Mouse (Mus musculus) brown adipose tissue, adult 24 weeks (tissue): ENCODE data around the gene Atp2a2. TPM values are rescaled to one million over a fixed set of nuclear protein-coding genes. Genes with fewer than 3 reads are reported as not detected.
A peak's percentile ranks its signal among the peaks of the same experiment; 100 is the strongest.
"Not testable (repeated sequence)": the region's sequence is repeated elsewhere in the genome, so short reads cannot be mapped to it uniquely, and the experiment has no call there.

Experiments used
- H3K27ac ChIP-seq: fragments of 200-500 bp; replicated peaks from 2 replicates; pipeline ENCODE4 v1.5.1; 2012; ENCODE audit warnings: low read depth, mild to moderate bottlenecking, low read length
- H3K4me1 ChIP-seq: fragments of 200-500 bp; 2 replicates; pipeline ENCODE4 v1.6.1; 2012; ENCODE audit warnings: low read length, mixed read lengths; ENCODE audit not compliant: control insufficient read depth, insufficient read depth, insufficient read length
- H3K4me3 ChIP-seq: fragments of 200-500 bp; 2 replicates; pipeline ENCODE4 v1.5.1; 2012; ENCODE audit warnings: low read depth, mild to moderate bottlenecking, low read length, moderate library complexity; ENCODE audit not compliant: insufficient read depth
- polyA plus RNA-seq: library from polyadenylated mRNA; stranded (reverse); fragments of >200 nt; gene quantifications from 2 replicates; pipeline ENCODE4 v1.2.4, GENCODE M21; 2012; ENCODE audit not compliant: missing spikeins, insufficient read depth, insufficient read length

Atp2a2 gene
- polyA plus RNA-seq, 1 experiment, result 79.4 TPM

DNA sequence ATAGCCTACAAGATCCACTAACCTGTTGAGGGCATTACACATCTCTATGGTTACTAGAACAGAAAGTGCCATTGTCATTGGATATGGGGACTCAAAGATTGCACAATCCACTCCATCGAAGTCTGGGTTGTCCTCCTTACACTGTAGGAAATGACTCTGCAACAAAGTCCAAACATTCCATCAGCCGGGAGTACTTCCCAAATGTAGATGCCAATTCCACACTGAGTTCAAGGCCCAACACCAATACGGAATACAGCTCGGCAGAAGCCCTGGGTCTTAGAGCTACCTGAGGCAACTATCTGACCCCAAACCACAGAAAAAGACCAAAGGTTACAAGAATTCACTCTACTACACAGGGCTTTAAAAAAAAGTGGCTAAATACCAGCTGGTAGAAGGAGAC lies 44.0 kb downstream of the Atp2a2 start:
- Histone ChIP-seq H3K4me1 (no peaks in the 10 kb centered on the region; the same call in 1 of the 2 replicates), H3K27ac (no peak overlapping the region), H3K4me3 (no peak overlapping the region)

- not testable (repeated sequence) for H3K27ac ChIP-seq, H3K4me3 ChIP-seq, H3K4me1 ChIP-seq
Observed at GRCm38 (mm10) chr5:122457054-122457453, 45.0 kb downstream of the Atp2a2 start.

GRCm38 (mm10) chr5:122455584-122455983 lies 46.4 kb downstream of the Atp2a2 start:
- Histone ChIP-seq H3K27ac (no peak overlapping the region), H3K4me1 (no peaks in the 10 kb centered on the region; the same call in 1 of the 2 replicates), H3K4me3 (no peak overlapping the region)

DNA sequence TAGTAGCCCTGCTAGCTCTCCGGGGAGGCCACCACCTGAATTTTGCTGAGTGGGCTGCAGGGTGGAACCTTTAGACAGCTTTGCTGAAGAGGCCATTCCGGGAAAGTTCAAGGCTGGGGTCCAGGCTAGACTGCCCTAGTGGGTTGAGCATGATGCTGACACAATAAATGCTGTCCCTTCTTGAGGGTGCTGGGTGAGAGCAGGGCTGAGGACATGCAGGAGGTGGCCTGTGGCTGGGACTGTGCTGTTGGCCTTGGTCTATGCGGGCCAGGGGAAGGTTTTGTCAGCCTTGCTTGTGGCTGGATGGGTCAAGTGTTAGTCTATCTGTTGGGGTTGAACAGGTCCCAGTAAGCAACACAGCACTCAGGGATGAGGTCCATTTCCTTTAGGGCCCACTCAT lies 47.1 kb downstream of the Atp2a2 start:
- no peak overlapping the region for H3K27ac ChIP-seq
- no peak overlapping the region for H3K4me3 ChIP-seq
- no peaks in the 10 kb centered on the region; the same call in 1 of the 2 replicates for H3K4me1 ChIP-seq

GRCm38 (mm10) chr5:122454442-122454841 lies 47.6 kb downstream of the Atp2a2 start:
- no peak overlapping the region for H3K27ac ChIP-seq
- no peaks in the 10 kb centered on the region; the same call in 1 of the 2 replicates for H3K4me1 ChIP-seq
- no peak overlapping the region for H3K4me3 ChIP-seq

DNA sequence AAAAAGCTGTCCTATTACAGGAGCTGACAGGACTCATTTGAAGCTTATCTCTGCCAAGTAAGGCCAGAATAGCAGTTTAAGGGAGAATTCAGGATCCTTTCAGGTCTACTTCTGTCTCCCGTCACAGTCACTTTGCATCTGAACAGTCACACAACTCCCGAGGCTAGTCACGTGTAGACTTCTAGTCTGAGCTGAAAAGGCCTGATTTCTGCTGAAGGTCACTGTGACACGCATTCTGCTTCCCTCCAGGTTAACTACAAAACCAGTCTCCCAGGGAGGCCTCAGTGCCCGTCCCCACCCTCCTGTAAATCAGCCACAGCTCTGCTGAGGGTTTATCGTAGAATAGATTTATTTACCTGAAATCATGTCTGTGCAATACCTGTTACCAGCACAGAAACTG lies 48.8 kb downstream of the Atp2a2 start:
- no peak overlapping the region for H3K27ac ChIP-seq

DNA sequence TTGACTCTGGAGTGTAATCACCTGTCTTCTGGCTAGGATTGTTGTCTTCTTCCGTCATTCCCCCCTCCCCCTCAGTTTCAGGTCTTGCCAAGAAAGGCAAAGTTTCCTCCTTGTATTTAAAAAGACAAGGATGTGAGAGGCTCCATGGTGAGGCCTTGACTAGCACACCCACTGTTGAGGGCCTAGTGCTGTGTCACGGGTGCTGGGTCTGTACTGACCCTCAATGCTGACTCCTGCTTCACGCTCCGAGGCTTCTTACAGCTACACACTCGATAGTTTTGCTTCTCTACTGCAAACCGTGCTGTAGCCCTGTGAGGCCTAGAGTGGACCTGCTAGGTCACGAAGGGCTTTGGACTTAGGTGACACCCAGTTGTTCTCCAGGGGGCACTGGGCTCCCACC lies 49.8 kb downstream of the Atp2a2 start:
- Histone ChIP-seq H3K27ac (no peak overlapping the region), H3K4me1 (peaks cover 3% of the 10 kb centered on the region; the same call in 1 of the 2 replicates), H3K4me3 (no peak overlapping the region)

More for the DNA sequence above, 48.8 kb downstream of the Atp2a2 start:
- Histone ChIP-seq H3K4me3 (no peak overlapping the region), H3K4me1 (peaks cover 3% of the 10 kb centered on the region; the same call in 1 of the 2 replicates)

- no peak overlapping the region for H3K27ac ChIP-seq
Observed at GRCm38 (mm10) chr5:122451324-122451723, 50.7 kb downstream of the Atp2a2 start.

DNA sequence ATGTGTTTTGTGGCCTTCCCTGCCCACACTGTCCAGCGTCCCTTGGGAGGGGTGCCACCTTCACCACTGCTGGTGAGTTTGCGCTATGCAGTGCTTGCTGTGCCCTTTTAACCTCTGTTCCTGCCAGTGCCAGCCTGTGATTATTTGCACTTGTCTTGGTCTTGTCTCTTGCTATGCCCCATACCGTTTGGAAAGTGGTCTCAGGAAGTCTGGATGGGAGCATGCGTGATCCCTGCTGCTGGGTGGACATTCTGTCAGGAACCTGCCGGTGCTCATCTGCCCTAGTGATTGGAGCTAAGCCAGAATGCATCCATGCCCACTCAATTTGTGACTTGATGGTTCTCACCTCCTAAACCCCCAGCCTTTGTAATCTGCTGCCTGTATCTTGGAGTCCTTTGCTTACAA lies 51.1 kb downstream of the Atp2a2 start:
- no peak overlapping the region for H3K27ac ChIP-seq
- H3K4me1 ChIP-seq, result peaks cover 3% of the 10 kb centered on the region; the same call in 1 of the 2 replicates

More at GRCm38 (mm10) chr5:122451324-122451723, 50.7 kb downstream of the Atp2a2 start:
- Histone ChIP-seq H3K4me1 (peaks cover 3% of the 10 kb centered on the region; the same call in 1 of the 2 replicates), H3K4me3 (no peak overlapping the region)

GRCm38 (mm10) chr5:122449946-122450345 lies 52.1 kb downstream of the Atp2a2 start:
- Histone ChIP-seq H3K4me1 (peaks cover 3% of the 10 kb centered on the region; the same call in 1 of the 2 replicates), H3K4me3 (no peak overlapping the region)

More for the DNA sequence above, 51.1 kb downstream of the Atp2a2 start:
- H3K4me3 ChIP-seq, result no peak overlapping the region

DNA sequence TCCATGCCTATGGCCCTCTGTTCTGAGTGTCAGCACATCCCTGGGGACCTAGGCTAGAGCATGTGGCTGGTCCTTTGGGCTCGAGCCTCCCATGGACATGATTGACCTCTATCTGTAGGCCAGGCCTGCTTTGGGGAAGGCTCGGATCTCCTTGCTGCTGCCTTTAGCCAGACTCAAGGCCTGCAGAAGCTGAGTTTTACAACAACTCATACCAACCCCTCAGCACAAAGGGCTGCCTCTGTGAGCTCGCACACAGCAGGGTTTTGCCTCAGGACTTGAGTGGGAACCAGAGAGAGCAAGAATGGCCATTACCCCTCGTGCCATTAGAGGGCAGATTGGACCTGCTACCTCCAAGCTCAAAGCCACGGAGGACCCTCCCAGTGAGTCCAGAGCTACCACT lies 53.2 kb downstream of the Atp2a2 start:
- Histone ChIP-seq H3K4me3 (no peak overlapping the region), H3K4me1 (peaks cover 3% of the 10 kb centered on the region; the same call in 1 of the 2 replicates), H3K27ac (0 out of 2 replicates have a peak overlapping the region, but pooled peaks have one; percentile 10)

More at GRCm38 (mm10) chr5:122449946-122450345, 52.1 kb downstream of the Atp2a2 start:
- H3K27ac ChIP-seq, result no peak overlapping the region

- peaks cover 3% of the 10 kb centered on the region; the same call in 1 of the 2 replicates for H3K4me1 ChIP-seq
- H3K4me3 ChIP-seq, result no peak overlapping the region
- H3K27ac ChIP-seq, result no peak overlapping the region; the same call in 1 of the 2 replicates
Observed at GRCm38 (mm10) chr5:122447857-122448256, 54.2 kb downstream of the Atp2a2 start.

- Histone ChIP-seq H3K4me1 (peaks cover 3% of the 10 kb centered on the region; the same call in 1 of the 2 replicates), H3K27ac (no peak overlapping the region), H3K4me3 (no peak overlapping the region)
Observed at GRCm38 (mm10) chr5:122445051-122445610, 56.9 kb downstream of the Atp2a2 start.

GRCm38 (mm10) chr5:122444492-122444891 lies 57.5 kb downstream of the Atp2a2 start:
- Histone ChIP-seq H3K4me1 (peaks cover 3% of the 10 kb centered on the region; the same call in 1 of the 2 replicates), H3K27ac (no peak overlapping the region), H3K4me3 (no peak overlapping the region)

- no peak overlapping the region for H3K4me3 ChIP-seq
- H3K27ac ChIP-seq, result peak overlapping the region; percentile 7
Observed at GRCm38 (mm10) chr5:122440095-122440630, 61.9 kb downstream of the Atp2a2 start.

More at GRCm38 (mm10) chr5:122440095-122440630, 61.9 kb downstream of the Atp2a2 start:
- no peaks in the 10 kb centered on the region for H3K4me1 ChIP-seq
